Mouse (Mus musculus) neural tube, embryonic 12.5 days (tissue): ENCODE measurements at regions not wholly inside any gene's neighbourhood (a gene's known extent, or its start where the extent isn't known, plus 50 kb on each side); places are given as distances from the start of the nearest gene placed in this dataset.

Experiments used
- ATAC-seq: fragments of 200-750 bp; cut with Nextera tagmentation; 2 replicates; pipeline ENCODE4 v1.8.0; 2017; ENCODE audit warnings: low read depth, mild to moderate bottlenecking, moderate TSS enrichment, moderate library complexity; ENCODE audit not compliant: low FRiP score
- H3K27ac ChIP-seq: fragments of 300-500 bp; sonication (generic); 2 replicates; pipeline ENCODE4 v1.5.1; 2016
- H3K27me3 ChIP-seq: fragments of 300-500 bp; sonication (generic); replicated peaks from 2 replicates; pipeline ENCODE4 v1.6.1; 2016; ENCODE audit warnings: mild to moderate bottlenecking
- H3K36me3 ChIP-seq: fragments of 300-500 bp; sonication (generic); 2 replicates; pipeline ENCODE4 v1.6.1; 2016; ENCODE audit warnings: mild to moderate bottlenecking
- H3K4me1 ChIP-seq: fragments of 300-500 bp; sonication (generic); 2 replicates; pipeline ENCODE4 v1.6.1; 2016
- H3K4me2 ChIP-seq: fragments of 300-500 bp; sonication (generic); replicated peaks from 2 replicates; pipeline ENCODE4 v1.6.1; 2016; ENCODE audit warnings: mild to moderate bottlenecking
- H3K4me3 ChIP-seq: fragments of 300-500 bp; sonication (generic); 2 replicates; pipeline ENCODE4 v1.5.1; 2016
- H3K9ac ChIP-seq: fragments of 300-500 bp; sonication (generic); 2 replicates; pipeline ENCODE4 v1.6.1; 2016; ENCODE audit warnings: mild to moderate bottlenecking
- H3K9me3 ChIP-seq: fragments of 300-500 bp; sonication (generic); 2 replicates; pipeline ENCODE4 v1.6.1; 2016; ENCODE audit warnings: mild to moderate bottlenecking
- WGBS: fragments of 180-500 bp; shearing (Covaris S2); methylation state at CpG from one replicate; pipeline ENCODE4 v1.1.7; 2016; 5-methylcytosine and 5-hydroxymethylcytosine counted together

GRCm38 (mm10) chr6:93548311-93548710 is 605.0 kb upstream of the Adamts9 start:
- ATAC-seq, result no peak
- no peaks in the 10 kb centered on the region for H3K4me1 ChIP-seq
- H3K9ac ChIP-seq, result no peak overlapping the region
- H3K4me2 ChIP-seq, result no peak overlapping the region
- no peak overlapping the region for H3K4me3 ChIP-seq
- 91% methylated on average over 2 of the region's 2 CpGs for WGBS
- H3K27me3 ChIP-seq, result no peaks in the 10 kb centered on the region
- no peaks in the 10 kb centered on the region for H3K36me3 ChIP-seq
- H3K27ac ChIP-seq, result no peak overlapping the region
- H3K9me3 ChIP-seq, result no peaks in the 10 kb centered on the region

DNA sequence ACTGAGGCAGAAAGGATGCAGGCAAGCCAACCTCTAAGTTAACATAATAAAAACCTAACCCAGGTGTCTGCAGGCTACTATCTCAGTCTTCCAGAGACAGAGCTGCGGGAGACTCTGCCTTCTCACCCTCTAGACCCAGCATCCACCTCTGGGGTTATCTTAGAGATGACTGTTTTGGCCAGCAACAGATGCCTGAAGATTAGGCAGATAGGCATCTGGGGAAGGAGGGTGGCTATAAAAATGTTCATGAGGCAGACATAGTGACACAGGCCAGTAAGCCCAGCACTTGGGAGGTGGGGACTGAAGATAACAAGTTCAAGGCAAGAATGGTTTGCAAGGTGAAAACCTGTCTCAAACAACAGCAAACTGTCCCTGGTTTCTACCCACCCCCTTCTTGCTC is 601.0 kb upstream of the Adamts9 start:
- H3K4me2 ChIP-seq, result no peak overlapping the region
- 43% methylated on average over 1 of the region's 1 CpGs for WGBS

DNA sequence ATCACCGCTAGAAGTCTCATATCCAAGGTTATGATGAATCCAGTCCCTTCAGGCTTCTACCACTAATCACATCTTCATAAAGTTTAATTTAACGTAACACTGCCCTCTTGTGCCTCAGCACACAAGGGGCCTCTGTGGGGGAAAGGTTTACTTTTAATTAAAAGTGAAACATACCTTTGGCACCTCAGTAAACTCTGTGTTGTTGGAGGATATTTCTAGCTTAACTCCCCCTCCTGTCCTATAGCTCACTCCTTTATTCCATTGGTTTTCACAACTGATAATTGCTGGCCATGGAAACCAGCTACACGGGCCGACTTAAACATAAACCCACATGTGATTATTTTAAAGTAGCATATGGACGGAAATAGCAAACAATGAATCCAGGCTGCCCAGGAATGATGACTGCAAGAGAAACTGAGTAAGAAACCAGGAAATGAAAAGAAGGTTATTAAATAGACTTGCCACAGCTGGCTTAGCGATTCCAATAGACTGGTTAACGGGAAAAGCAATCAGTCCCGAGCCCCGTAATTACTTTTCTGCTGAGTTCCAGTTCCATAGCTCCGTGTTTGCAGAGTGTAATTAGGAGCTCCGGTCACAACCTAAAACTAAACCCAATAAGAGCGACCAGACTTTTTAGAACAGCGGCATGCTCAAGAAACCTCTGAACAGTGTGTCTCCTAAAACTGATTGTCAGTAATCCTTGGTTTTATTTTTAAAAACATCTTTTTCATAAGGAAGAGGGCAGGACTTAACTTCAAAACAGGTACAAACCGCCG is 600.2 kb upstream of the Adamts9 start:
- Histone ChIP-seq H3K4me1 (no peaks in the 10 kb centered on the region), H3K27me3 (no peaks in the 10 kb centered on the region), H3K36me3 (no peaks in the 10 kb centered on the region), H3K4me2 (no peak overlapping the region), H3K9ac (no peak overlapping the region), H3K9me3 (no peaks in the 10 kb centered on the region), H3K27ac (no peak overlapping the region), H3K4me3 (no peak overlapping the region)
- ATAC-seq, result no peak
- 57% methylated on average over 15 of the region's 15 CpGs for WGBS

More for the DNA sequence above, 601.0 kb upstream of the Adamts9 start:
- Histone ChIP-seq H3K4me1 (no peaks in the 10 kb centered on the region), H3K4me3 (no peak overlapping the region), H3K27me3 (no peaks in the 10 kb centered on the region), H3K36me3 (no peaks in the 10 kb centered on the region), H3K9ac (no peak overlapping the region), H3K27ac (no peak overlapping the region), H3K9me3 (no peaks in the 10 kb centered on the region)
- ATAC-seq, result no peak

DNA sequence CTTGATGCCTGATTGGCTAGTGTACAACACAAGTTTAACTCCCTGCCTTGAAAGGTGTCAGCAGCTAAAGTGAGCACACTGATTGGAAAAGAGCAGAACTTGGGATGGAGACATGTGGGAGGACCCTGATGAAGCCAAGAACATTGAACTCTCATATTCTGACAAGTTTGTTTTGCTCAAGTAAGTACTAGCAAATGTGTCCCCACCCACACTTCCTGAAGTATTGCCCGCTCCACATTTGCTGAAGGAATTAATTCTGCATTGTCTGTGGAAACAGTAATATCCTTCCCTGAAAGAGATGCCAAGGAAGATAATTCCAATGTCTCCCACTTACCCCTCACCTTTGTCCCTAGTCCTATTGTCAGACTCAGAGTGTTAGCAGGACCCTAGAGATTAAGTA is 596.3 kb upstream of the Adamts9 start:
- WGBS, result 91% methylated on average over 1 of the region's 1 CpGs
- no peak for ATAC-seq
- H3K4me3 ChIP-seq, result no peak overlapping the region
- no peak overlapping the region for H3K9ac ChIP-seq
- H3K4me2 ChIP-seq, result no peak overlapping the region
- H3K27ac ChIP-seq, result no peak overlapping the region
- no peaks in the 10 kb centered on the region for H3K9me3 ChIP-seq
- no peaks in the 10 kb centered on the region for H3K36me3 ChIP-seq
- H3K4me1 ChIP-seq, result no peaks in the 10 kb centered on the region
- H3K27me3 ChIP-seq, result no peaks in the 10 kb centered on the region

DNA sequence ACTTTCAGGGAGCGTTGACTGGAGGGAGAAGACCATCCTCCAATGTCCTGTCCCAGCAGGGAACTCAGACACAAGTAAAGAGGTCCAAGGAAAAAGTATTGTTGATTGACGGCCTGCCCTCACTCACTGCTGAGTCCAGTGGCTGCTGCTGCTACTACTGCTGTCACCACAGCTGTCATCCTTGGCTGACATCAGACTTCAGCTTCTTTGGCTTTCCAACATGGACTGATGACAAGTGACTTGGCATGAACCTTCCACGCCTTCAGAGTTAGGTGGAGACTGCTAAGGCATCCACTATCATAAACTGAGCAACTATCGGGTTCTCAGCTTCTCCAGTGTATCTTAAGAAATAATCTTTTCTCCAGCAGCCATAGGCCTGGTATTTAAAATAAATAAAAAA is 595.9 kb upstream of the Adamts9 start:
- WGBS, result 87% methylated on average over 4 of the region's 4 CpGs
- Histone ChIP-seq H3K4me1 (no peaks in the 10 kb centered on the region), H3K36me3 (no peaks in the 10 kb centered on the region), H3K9ac (no peak overlapping the region), H3K4me3 (no peak overlapping the region), H3K4me2 (no peak overlapping the region), H3K27ac (no peak overlapping the region), H3K9me3 (no peaks in the 10 kb centered on the region), H3K27me3 (no peaks in the 10 kb centered on the region)
- ATAC-seq, result no peak

DNA sequence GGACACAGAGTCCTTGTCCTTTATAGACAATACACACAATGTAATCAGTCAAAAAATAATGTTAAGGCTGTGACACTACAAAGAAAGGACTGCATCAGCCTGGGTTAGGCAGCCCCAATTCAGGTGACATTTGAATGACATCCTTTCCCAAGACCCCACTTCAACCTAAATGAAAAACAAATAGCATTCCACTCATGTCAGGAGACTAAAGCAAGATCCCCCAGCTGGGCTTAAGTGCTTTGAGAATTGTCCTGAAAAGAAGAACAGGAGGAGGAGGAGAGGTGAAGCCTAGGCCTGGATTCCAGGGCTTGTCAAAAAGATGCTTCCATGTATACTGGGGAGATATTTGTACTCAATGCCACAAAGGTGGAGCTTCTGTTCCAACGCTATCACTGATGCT is 594.7 kb upstream of the Adamts9 start:
- no peak overlapping the region for H3K9ac ChIP-seq

GRCm38 (mm10) chr6:93537126-93537525 is 593.8 kb upstream of the Adamts9 start:
- ATAC-seq, result no peak
- Histone ChIP-seq H3K27me3 (no peaks in the 10 kb centered on the region), H3K27ac (no peak overlapping the region), H3K9ac (no peak overlapping the region), H3K9me3 (no peaks in the 10 kb centered on the region), H3K4me2 (no peak overlapping the region), H3K4me3 (no peak overlapping the region), H3K4me1 (no peaks in the 10 kb centered on the region), H3K36me3 (no peaks in the 10 kb centered on the region)
- 93% methylated on average over 1 of the region's 1 CpGs for WGBS

More for the DNA sequence above, 594.7 kb upstream of the Adamts9 start:
- no peak overlapping the region for H3K4me3 ChIP-seq
- H3K4me2 ChIP-seq, result no peak overlapping the region
- 95% methylated on average over 1 of the region's 1 CpGs for WGBS
- no peak overlapping the region for H3K27ac ChIP-seq
- no peaks in the 10 kb centered on the region for H3K36me3 ChIP-seq
- no peaks in the 10 kb centered on the region for H3K27me3 ChIP-seq
- H3K4me1 ChIP-seq, result no peaks in the 10 kb centered on the region
- H3K9me3 ChIP-seq, result no peaks in the 10 kb centered on the region
- ATAC-seq, result no peak

DNA sequence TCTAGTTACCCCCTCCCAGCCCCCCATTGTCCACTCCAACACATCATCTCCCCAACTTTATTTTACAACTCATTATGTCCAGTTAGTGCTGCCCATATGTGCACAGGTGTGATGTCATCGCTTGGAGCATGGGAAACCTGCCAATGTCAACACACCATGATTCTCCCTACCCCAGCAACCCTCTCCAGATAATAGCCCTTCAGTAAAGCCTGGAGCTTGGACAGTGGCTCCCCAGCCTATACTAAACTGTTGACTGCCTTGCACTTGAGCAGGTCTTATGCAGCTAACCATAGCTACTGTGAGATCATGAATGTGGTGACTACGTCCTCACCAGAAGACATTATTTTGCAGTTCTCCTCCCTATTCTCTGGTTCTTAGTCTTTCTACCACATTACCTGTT is 570.5 kb upstream of the Adamts9 start:
- Histone ChIP-seq H3K27me3 (no peaks in the 10 kb centered on the region), H3K4me3 (no peak overlapping the region), H3K9me3 (no peaks in the 10 kb centered on the region), H3K4me2 (no peak overlapping the region), H3K4me1 (no peaks in the 10 kb centered on the region), H3K36me3 (no peaks in the 10 kb centered on the region), H3K9ac (no peak overlapping the region), H3K27ac (no peak overlapping the region)
- no peak for ATAC-seq
- WGBS, result 95% methylated on average over 2 of the region's 2 CpGs

- no peak overlapping the region for H3K4me2 ChIP-seq
- H3K9ac ChIP-seq, result no peak overlapping the region
- no peaks in the 10 kb centered on the region for H3K4me1 ChIP-seq
- H3K27ac ChIP-seq, result no peak overlapping the region
- H3K4me3 ChIP-seq, result no peak overlapping the region
- H3K9me3 ChIP-seq, result no peaks in the 10 kb centered on the region
- H3K36me3 ChIP-seq, result no peaks in the 10 kb centered on the region
- no peak for ATAC-seq
- WGBS, result 43% methylated on average over 1 of the region's 1 CpGs
- H3K27me3 ChIP-seq, result no peaks in the 10 kb centered on the region
Measured at GRCm38 (mm10) chr6:93509857-93510256, 566.6 kb upstream of the Adamts9 start.

DNA sequence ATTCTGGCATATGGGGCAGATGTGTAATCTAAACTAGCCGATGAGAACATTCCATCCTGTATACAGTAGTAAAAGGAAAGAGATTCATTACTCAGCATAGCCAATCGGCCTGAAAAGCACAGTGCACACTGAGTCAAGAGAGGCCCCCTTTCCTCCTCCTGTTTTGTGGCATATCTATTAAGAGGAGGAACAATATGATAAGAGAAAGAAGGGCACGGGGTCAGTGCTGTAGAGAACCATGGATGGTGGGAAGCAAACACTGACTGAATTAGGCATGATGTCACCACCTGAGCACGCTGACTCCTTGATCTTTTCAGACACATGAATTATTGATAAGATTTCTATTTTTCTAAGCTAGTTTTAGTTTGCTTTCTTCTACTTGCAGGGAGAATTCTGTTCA is 554.5 kb upstream of the Adamts9 start:
- no peaks in the 10 kb centered on the region for H3K36me3 ChIP-seq
- no peak overlapping the region for H3K4me2 ChIP-seq
- no peaks in the 10 kb centered on the region for H3K4me1 ChIP-seq
- H3K4me3 ChIP-seq, result no peak overlapping the region
- ATAC-seq, result no peak
- H3K27ac ChIP-seq, result no peak overlapping the region
- 60% methylated on average over 4 of the region's 4 CpGs for WGBS
- no peak overlapping the region for H3K9ac ChIP-seq
- no peaks in the 10 kb centered on the region for H3K27me3 ChIP-seq
- no peaks in the 10 kb centered on the region for H3K9me3 ChIP-seq

DNA sequence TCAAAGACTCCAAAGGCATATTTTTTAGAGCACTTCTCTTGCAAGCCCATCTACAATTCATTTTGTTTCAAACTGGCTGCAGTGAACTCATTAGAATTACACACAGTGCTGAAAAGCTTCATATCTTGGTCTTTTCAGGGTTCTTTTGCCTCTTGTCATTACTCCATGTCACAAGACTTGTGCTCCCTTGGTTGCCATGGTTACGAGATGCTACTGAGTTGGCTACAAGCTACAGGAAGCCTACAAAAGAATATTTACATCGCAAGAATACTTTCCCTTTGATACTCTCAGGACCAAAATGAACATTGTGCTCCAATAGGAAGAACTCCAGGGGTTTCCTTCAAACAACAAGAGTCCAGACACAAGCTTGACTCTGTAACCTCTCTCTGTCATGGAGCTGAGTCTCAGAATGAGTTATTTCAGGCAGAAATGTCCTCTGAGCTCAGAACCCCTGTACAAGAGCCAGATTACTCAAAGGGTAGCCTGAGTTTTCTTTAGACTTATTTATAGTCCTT is 545.2 kb upstream of the Adamts9 start:
- Histone ChIP-seq H3K27me3 (no peaks in the 10 kb centered on the region), H3K9me3 (no peaks in the 10 kb centered on the region), H3K4me3 (no peak overlapping the region), H3K4me1 (no peaks in the 10 kb centered on the region; the same call in 1 of the 2 replicates), H3K36me3 (no peaks in the 10 kb centered on the region), H3K27ac (no peak overlapping the region), H3K4me2 (no peak overlapping the region), H3K9ac (no peak overlapping the region)
- no peak for ATAC-seq
- whole genome bisulfite sequencing, result 74% methylated on average over 2 of the region's 2 CpGs

GRCm38 (mm10) chr6:93478521-93478920 is 535.2 kb upstream of the Adamts9 start:
- no peak overlapping the region for H3K27ac ChIP-seq
- WGBS, result 82% methylated on average over 2 of the region's 2 CpGs
- no peak overlapping the region for H3K9ac ChIP-seq
- no peaks in the 10 kb centered on the region for H3K27me3 ChIP-seq
- H3K4me1 ChIP-seq, result no peaks in the 10 kb centered on the region
- no peaks in the 10 kb centered on the region for H3K36me3 ChIP-seq
- no peak for ATAC-seq
- no peak overlapping the region for H3K4me2 ChIP-seq
- no peaks in the 10 kb centered on the region for H3K9me3 ChIP-seq
- no peak overlapping the region for H3K4me3 ChIP-seq

- Histone ChIP-seq H3K4me3 (no peak overlapping the region), H3K9me3 (no peaks in the 10 kb centered on the region), H3K4me1 (no peaks in the 10 kb centered on the region), H3K9ac (no peak overlapping the region), H3K27ac (no peak overlapping the region), H3K36me3 (no peaks in the 10 kb centered on the region), H3K4me2 (no peak overlapping the region), H3K27me3 (no peaks in the 10 kb centered on the region)
- 50% methylated on average over 1 of the region's 1 CpGs for WGBS
- no peak for ATAC-seq
Measured at GRCm38 (mm10) chr6:93474981-93475380, 531.7 kb upstream of the Adamts9 start.
